Mouse (Mus musculus) G1E (cell line): ENCODE results near the gene Sh3gl1. TPM values are rescaled to one million over a fixed set of nuclear protein-coding genes. Genes with fewer than 3 reads are reported as not detected.
A peak's percentile ranks its signal among the peaks of the same experiment; 100 is the strongest.
"Not testable (repeated sequence)": the region's sequence is repeated elsewhere in the genome, so short reads cannot be mapped to it uniquely, and the experiment has no call there.

Experiments
- ATAC-seq: 2 replicates; pipeline ENCODE4 v1.8.0; 2016; ENCODE audit warnings: mild to moderate bottlenecking; ENCODE audit not compliant: insufficient number of reproducible peaks, poor library complexity, low FRiP score, severe bottlenecking; ENCODE audit errors: extremely low read depth
- DNase-seq: peaks from one replicate; pipeline ENCODE4 v3.0.0; 2012; ENCODE audit warnings: low spot score
- H3K27me3 ChIP-seq: 2 replicates; pipeline ENCODE4 v1.6.1; 2012; ENCODE audit warnings: mild to moderate bottlenecking, low read length, inconsistent platforms; ENCODE audit not compliant: insufficient read depth
- H3K36me3 ChIP-seq: replicated peaks from 2 replicates; pipeline ENCODE3; 2012; ENCODE audit warnings: mild to moderate bottlenecking, inconsistent platforms
- H3K4me1 ChIP-seq: 2 replicates; pipeline ENCODE4 v1.6.1; 2012; ENCODE audit warnings: low read depth, low read length, inconsistent platforms, mixed read lengths; ENCODE audit not compliant: insufficient read depth
- H3K4me3 ChIP-seq: 2 replicates; pipeline ENCODE4 v1.5.1; 2012; ENCODE audit warnings: low read depth, mild to moderate bottlenecking, inconsistent platforms, low read length, moderate library complexity, mixed read lengths
- H3K9me3 ChIP-seq: replicated peaks from 2 replicates; pipeline ENCODE4 v1.6.1; 2012; ENCODE audit warnings: inconsistent platforms
- CTCF ChIP-seq: IDR thresholded peaks from 2 replicates; pipeline ENCODE4 v1.5.1; 2012; ENCODE audit warnings: low read depth, low read length, inconsistent platforms, mixed read lengths
- GATA1 ChIP-seq: IDR thresholded peaks from 2 replicates; pipeline ENCODE4 v1.6.1; 2012; ENCODE audit warnings: borderline replicate concordance, low read length, inconsistent platforms, mixed read lengths
- GATA2 ChIP-seq: IDR thresholded peaks from 2 replicates; pipeline ENCODE4 v1.6.1; 2012; ENCODE audit warnings: low read depth, low read length, inconsistent platforms, borderline replicate concordance
- POLR2AphosphoS5 ChIP-seq: IDR thresholded peaks from 2 replicates; pipeline ENCODE4 v1.6.1; 2012; ENCODE audit warnings: low read depth, low read length, inconsistent platforms; ENCODE audit not compliant: insufficient replicate concordance
- TAL1 ChIP-seq: conservative IDR thresholded peaks from 2 replicates; pipeline ENCODE4 v1.6.1; 2012; ENCODE audit warnings: low read depth, low read length, inconsistent platforms, mixed read lengths
- polyA plus RNA-seq: library from polyadenylated mRNA; stranded (reverse); fragments of >175 nt; gene quantifications from 2 replicates; pipeline ENCODE4 v1.2.3, GENCODE M21; 2012
- total RNA-seq, 2 experiments: library from RNA; stranded (forward) in 1 of 2; stranded (reverse) in 1 of 2; fragments of 200-1000 nt in 1 of 2; fragments of >200 nt in 1 of 2; fragmentation: Nextera tagmentation in 1 of 2; gene quantifications; 2 replicates each; pipeline ENCODE4 v1.2.3; 2014 to 2017

Sh3gl1 gene
- total and polyA plus RNA-seq, 3 experiments: 24.3 to 64.2 (median 28.5) TPM

DNA sequence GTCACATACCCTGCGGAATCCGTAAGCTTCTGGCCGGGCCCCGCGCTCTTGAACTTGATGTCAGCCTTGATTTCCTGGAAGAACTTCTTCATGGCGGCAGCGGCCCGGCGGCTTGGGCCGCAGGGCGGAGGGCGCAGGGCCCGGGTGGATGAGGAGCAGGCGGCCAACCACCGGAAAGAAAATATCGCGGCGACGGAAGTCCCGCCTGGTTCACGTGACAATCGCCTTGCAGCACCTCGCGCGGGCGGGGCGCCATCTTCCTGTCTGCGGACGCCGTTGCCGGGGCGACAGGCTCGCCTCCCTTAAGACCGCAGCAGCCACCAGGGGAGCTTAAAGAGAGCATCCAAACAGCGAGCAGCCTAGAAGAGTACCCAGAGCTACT, 38.4 kb upstream of the Sh3gl1 start, which contains the start of gene Ubxn6:
Gene Ubxn6, minus strand, starts transcription at position 202 of the 382 bp plus-strand sequence.
- ATAC-seq (0 out of 2 replicates have a peak, but pooled peaks have one; percentile 5), DNase-seq (peak; percentile 88)
- Histone ChIP-seq H3K36me3 (peaks cover 40% of the 10 kb centered on the region), H3K4me1 (peaks cover 39% of the 10 kb centered on the region), H3K4me3 (peak within 1 kb of the TSS; percentile 75), H3K27me3 (no peaks in the 10 kb centered on the region), H3K9me3 (no peaks in the 10 kb centered on the region)
- TF ChIP-seq POLR2AphosphoS5 (no peak), GATA2 (no peak), CTCF (no peak), TAL1 (no peak), GATA1 (no peak)

DNA sequence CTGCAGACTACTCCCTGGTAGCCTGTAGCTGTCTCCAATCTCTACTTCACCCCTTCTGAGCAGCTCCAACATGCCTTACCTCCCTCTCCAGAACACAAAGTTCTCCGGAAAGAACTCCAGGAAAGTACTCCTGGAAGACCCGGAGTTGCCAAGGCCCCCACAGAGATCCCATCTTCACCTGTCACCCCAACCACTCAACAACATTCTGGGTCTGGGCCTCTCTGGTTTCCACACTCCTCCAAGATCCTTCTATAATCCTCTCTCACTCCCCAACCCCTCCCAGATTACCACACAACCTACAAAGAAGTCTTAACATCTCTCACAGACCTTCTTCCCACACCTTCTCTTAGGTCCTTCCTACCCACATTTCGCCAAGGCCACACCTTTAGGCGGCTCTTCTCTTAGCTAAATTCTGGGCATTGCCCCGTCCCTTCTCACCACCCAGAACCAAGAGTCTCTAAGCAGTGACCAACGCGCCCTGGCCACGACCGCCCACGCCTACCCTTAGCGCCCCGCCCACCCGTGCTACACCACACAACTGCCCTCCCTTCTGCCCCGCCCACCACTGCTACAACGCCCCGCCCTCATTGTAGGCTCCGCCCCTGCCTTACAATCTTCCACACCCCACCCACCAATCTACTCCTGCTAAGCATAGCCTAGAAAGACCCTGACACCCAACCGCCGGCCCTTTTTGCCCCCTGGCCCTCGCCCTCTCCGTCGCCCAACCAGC, 37.8 kb upstream of the Sh3gl1 start:
- peak; percentile 12; the same call in 1 of the 2 replicates for ATAC-seq
- Histone ChIP-seq H3K27me3 (no peaks in the 10 kb centered on the region), H3K9me3 (no peaks in the 10 kb centered on the region), H3K4me1 (peaks cover 42% of the 10 kb centered on the region), H3K36me3 (peaks cover 46% of the 10 kb centered on the region), H3K4me3 (peak overlapping the region; percentile 75)
- TF ChIP-seq CTCF (no peak), TAL1 (no peak), GATA2 (no peak), GATA1 (no peak), POLR2AphosphoS5 (no peak)
- peak; percentile 82 for DNase-seq

DNA sequence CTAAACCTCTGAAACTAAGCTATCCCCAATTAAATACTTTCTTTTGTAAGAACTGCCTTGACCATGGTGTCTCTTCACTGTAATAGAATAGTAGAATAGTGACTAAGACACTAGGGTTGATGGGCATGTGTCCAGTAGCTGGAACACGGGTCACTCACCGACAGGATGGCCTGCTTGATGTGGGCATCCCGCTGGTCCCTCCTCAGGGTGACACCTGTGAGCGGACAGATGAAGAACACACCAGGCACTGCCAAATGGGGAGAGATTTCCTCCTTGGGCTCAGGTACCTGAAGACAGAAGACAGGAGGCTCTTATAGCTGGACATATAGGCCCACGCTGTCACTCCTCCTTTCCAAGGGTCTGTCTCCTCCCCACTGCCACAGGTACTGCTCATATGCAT, 35.8 kb upstream of the Sh3gl1 start:
- Histone ChIP-seq H3K4me1 (peaks cover 33% of the 10 kb centered on the region), H3K36me3 (peaks cover 66% of the 10 kb centered on the region)

DNA sequence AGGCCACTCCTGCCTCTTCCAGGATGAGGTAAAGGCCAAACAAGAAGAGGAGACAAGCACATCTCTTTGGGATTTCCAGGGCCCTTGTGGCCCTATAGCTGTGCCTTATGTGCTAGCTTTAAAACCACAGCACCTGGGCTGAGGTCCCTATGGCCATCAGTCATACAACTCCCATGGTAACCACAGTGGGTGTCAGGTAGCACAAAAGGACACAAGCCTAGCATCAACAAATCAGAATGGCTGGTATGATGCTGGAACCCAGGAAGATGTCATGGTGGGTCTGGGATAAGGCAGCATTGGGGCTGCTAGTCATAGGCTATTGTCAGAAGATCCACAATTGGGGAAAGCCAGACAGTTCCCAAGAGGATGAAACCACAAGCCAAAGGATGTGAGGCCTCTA, 34.7 kb upstream of the Sh3gl1 start:
- Histone ChIP-seq H3K4me1 (peaks cover 33% of the 10 kb centered on the region), H3K9me3 (no peaks in the 10 kb centered on the region), H3K27me3 (no peaks in the 10 kb centered on the region), H3K4me3 (no peak overlapping the region), H3K36me3 (peaks cover 77% of the 10 kb centered on the region)
- ATAC-seq (no peak), DNase-seq (no peak)
- TF ChIP-seq POLR2AphosphoS5: no peak
- TF ChIP-seq GATA1: no peak
- TF ChIP-seq CTCF: no peak
- no peak for TF ChIP-seq TAL1
- no peak for TF ChIP-seq GATA2

More for the DNA sequence above, 35.8 kb upstream of the Sh3gl1 start:
- ATAC-seq (no peak), DNase-seq (no peak)
- no peak overlapping the region for H3K4me3 ChIP-seq
- no peaks in the 10 kb centered on the region for H3K9me3 ChIP-seq
- no peaks in the 10 kb centered on the region for H3K27me3 ChIP-seq
- TF ChIP-seq GATA1 (no peak), POLR2AphosphoS5 (peak; percentile 61; the same call in 1 of the 2 replicates)

DNA sequence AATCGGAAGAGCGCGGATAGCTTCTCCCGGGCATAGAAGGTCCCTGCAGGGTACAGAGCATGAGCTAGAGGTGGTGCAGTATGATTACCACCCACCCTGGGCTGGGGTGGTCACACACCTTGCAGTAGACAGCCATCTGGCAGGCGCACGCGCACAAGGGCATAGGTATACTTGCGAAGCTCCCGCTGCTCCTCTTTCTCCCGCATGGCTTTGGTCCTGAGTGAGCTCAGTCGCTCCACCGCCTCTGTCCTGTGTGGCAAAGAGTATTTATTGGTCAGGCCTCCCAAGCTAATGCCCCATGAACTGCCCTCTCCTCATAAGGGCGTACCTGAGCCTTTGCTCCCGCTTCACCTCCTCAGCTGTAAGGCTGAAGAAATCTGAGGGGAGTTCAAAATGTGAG, 32.6 kb upstream of the Sh3gl1 start:
- no peak for DNase-seq
- no peak for ATAC-seq
- peaks cover 28% of the 10 kb centered on the region for H3K4me1 ChIP-seq
- H3K4me3 ChIP-seq: no peak overlapping the region; the same call in 1 of the 2 replicates
- no peaks in the 10 kb centered on the region for H3K27me3 ChIP-seq
- no peaks in the 10 kb centered on the region for H3K9me3 ChIP-seq
- TF ChIP-seq CTCF: no peak
- TF ChIP-seq GATA2: no peak
- TF ChIP-seq POLR2AphosphoS5: 0 out of 2 replicates have a peak, but pooled peaks have one; percentile 4
- peaks cover 98% of the 10 kb centered on the region for H3K36me3 ChIP-seq

DNA sequence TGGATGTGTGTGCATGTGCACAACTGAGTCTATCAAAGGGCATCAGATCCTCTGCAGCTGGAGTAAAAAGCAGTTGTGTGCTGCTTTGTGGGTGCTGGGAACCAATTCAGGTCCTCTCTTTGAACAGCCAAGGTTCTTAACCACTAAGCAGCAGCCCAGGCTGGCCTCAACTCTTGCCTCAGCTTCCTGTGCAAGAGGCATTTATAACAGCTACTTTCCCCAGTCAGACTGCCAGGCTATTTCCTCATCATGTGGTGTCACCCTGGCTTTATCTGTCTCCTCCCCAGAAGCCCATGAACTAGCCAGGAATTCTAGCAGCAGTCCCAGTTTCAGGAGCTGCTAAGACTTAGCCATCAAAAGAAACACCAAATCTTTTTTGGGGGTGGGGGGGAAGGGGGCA, 30.0 kb upstream of the Sh3gl1 start:
- DNase-seq (no peak), ATAC-seq (no peak)
- Histone ChIP-seq H3K9me3 (no peaks in the 10 kb centered on the region), H3K36me3 (peaks cover 100% of the 10 kb centered on the region), H3K27me3 (no peaks in the 10 kb centered on the region), H3K4me1 (peaks cover 14% of the 10 kb centered on the region), H3K4me3 (no peak overlapping the region)
- TF ChIP-seq GATA2 (no peak), TAL1 (no peak), POLR2AphosphoS5 (no peak), CTCF (no peak), GATA1 (no peak)

DNA sequence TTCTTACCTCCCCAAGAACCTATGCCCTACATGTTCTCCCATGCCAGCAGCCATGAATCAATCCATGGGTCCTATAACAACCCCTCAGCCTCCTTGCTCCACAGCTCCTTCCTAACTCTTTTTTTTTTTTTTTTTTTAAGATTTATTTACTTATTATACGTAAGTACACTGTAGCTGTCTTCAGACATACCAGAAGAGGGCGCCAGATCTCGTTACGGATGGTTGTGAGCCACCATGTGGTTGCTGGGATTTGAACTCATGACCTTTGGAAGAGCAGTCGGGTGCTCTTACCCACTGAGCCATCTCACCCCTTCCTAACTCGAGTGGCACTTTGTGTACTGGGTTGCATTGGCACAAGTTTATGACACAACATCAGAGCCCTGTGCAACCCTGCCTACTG, 29.3 kb upstream of the Sh3gl1 start:
- DNase-seq: not testable (repeated sequence)
- peaks cover 100% of the 10 kb centered on the region for H3K36me3 ChIP-seq

More for the DNA sequence above, 29.3 kb upstream of the Sh3gl1 start:
- H3K27me3 ChIP-seq, H3K9me3 ChIP-seq, H3K4me3 ChIP-seq, ATAC-seq: not testable (repeated sequence)
- peaks cover 14% of the 10 kb centered on the region for H3K4me1 ChIP-seq
